Mouse (Mus musculus) brain, embryonic 14.5 days (tissue): ENCODE results near the gene Kcnq1.

Experiments used
- CTCF ChIP-seq: fragments of 200-500 bp; IDR thresholded peaks from 2 replicates; pipeline ENCODE4 v1.5.1; 2012; ENCODE audit warnings: inconsistent platforms, mild to moderate bottlenecking, moderate library complexity, borderline replicate concordance; ENCODE audit not compliant: insufficient read depth, insufficient read length; ENCODE audit errors: extremely low read depth
- POLR2A ChIP-seq: fragments of 200-500 bp; IDR thresholded peaks from 2 replicates; pipeline ENCODE4 v1.6.1; 2012; ENCODE audit warnings: mild to moderate bottlenecking, inconsistent platforms, borderline replicate concordance; ENCODE audit not compliant: poor library complexity, insufficient read depth, insufficient read length, severe bottlenecking; ENCODE audit errors: extremely low read depth

- TF ChIP-seq CTCF (no peak), POLR2A (no peak)
Observed at GRCm38 (mm10) chr7:143310311-143310710, 204.1 kb downstream of the Kcnq1 start.
